Mouse (Mus musculus): ENCODE measurements around the gene Ankub1. TPM values are rescaled to one million over a fixed set of nuclear protein-coding genes. Genes with fewer than 3 reads are reported as not detected.
A peak's percentile ranks its signal among the peaks of the same experiment; 100 is the strongest.

The Ankub1 gene
- polyA plus RNA-seq, 2 experiments = not detected

DNA sequence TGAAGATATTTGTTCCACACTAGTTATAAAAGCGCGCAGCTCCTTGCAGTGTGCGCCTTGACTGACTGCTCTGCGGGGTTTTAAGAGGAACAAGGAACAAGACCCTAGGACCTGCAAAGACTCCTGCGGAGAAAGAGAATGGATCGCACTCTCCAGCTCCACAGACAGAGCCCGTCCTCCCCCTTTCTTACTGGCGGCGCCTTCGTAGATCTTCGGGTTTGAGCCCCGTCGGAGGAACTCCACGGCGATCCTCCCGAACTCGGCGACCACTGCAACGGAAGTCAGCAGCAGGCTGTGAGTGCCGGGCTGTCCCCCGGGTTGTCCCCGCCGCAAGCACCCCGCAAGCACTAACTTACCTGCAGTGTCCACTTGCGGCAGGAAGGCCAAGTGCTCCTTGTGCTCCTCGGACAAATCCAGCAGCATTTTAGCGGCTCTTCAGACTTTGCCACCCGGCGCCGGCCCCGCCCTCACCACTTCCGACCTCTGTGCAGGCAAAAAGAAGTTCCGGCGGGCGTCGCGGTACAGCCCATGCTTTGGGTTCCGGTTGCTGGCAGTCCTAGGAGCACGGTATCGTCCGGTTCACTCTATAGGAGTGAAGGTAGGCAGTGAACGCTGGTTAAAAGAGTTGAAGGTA is 41.3 kb downstream of the Ankub1 start, which contains the start of gene Commd2:
TSS of gene Commd2 (minus strand) at position 485 of the 634 bp plus-strand sequence.
- under 1% methylated on average over 42 of the region's 42 CpGs for WGBS
- H3K4me2 ChIP-seq (replicated peaks; ENCODE audit: low read depth, low read length, severe bottlenecking) = peak within 1 kb of the TSS; percentile 61
- peak within 1 kb of the TSS; percentile 68 for H3K4me3 ChIP-seq (replicated peaks; ENCODE audit: low read length)
- peak within 1 kb of the TSS; percentile 76 for H3K27ac ChIP-seq (replicated peaks; ENCODE audit: low read depth, low read length)
- peaks cover 5% of the 10 kb centered on the region; the same call in 1 of the 2 replicates for H3K4me1 ChIP-seq (ENCODE audit: control insufficient read depth, insufficient read depth, low read length)
- no peaks in the 10 kb centered on the region for H3K27me3 ChIP-seq (ENCODE audit: control insufficient read depth, insufficient read depth, low read length)
- DNase-seq (ENCODE audit: low spot score) = peak; percentile 88
- H3K9ac ChIP-seq (ENCODE audit: low read depth, low read length, severe bottlenecking) = peak within 1 kb of the TSS; percentile 78
- H3K9me3 ChIP-seq (ENCODE audit: control insufficient read depth, low read length) = no peaks in the 10 kb centered on the region
- TF ChIP-seq POLR2A (IDR thresholded peaks at IDR 0.05; ENCODE audit: borderline replicate concordance, extremely low read depth, insufficient read depth, insufficient read length) = peak; percentile 62; the same call in 1 of the 2 replicates
- ATAC-seq (ENCODE audit: low FRiP score, low read depth) = peak; percentile 96
- H3K36me3 ChIP-seq (ENCODE audit: control insufficient read depth, insufficient read depth, low read length) = peaks cover 12% of the 10 kb centered on the region; the same call in 1 of the 2 replicates

DNA sequence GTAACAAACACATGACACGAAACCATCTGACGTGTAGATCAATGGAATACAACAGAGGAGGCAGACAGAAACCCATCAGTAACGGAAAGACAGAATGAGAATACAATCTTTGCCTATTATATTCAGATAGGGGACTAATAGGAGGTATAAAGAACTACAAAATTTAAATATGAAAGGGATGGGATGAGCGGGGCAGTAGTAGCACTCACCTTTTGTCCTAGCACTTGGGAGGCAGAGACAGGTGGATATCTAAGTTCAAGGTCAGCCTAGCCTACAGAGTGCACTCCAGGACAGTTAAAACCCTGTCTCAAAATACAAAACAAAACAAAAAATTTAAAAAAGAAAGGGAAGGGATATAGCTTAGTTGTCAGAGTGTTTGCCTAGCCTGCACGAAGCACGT is 49.4 kb downstream of the Ankub1 start:
- no peak overlapping the region for H3K9ac ChIP-seq (ENCODE audit: low read depth, low read length, severe bottlenecking)
- DNase-seq (ENCODE audit: low spot score) (no peak), ATAC-seq (ENCODE audit: low FRiP score, low read depth) (no peak)
- H3K4me2 ChIP-seq (replicated peaks; ENCODE audit: low read depth, low read length, severe bottlenecking) = no peak overlapping the region
- H3K9me3 ChIP-seq (ENCODE audit: control insufficient read depth, low read length) = no peaks in the 10 kb centered on the region
- H3K27ac ChIP-seq (replicated peaks; ENCODE audit: low read depth, low read length) = no peak overlapping the region
- H3K4me1 ChIP-seq (ENCODE audit: control insufficient read depth, insufficient read depth, low read length) = no peaks in the 10 kb centered on the region
- no peaks in the 10 kb centered on the region for H3K27me3 ChIP-seq (ENCODE audit: control insufficient read depth, insufficient read depth, low read length)
- peaks cover 22% of the 10 kb centered on the region for H3K36me3 ChIP-seq (ENCODE audit: control insufficient read depth, insufficient read depth, low read length)
- no peak for TF ChIP-seq POLR2A (IDR thresholded peaks at IDR 0.05; ENCODE audit: borderline replicate concordance, extremely low read depth, insufficient read depth, insufficient read length)
- H3K4me3 ChIP-seq (replicated peaks; ENCODE audit: low read length) = no peak overlapping the region
- 95% methylated on average over 6 of the region's 6 CpGs for WGBS

DNA sequence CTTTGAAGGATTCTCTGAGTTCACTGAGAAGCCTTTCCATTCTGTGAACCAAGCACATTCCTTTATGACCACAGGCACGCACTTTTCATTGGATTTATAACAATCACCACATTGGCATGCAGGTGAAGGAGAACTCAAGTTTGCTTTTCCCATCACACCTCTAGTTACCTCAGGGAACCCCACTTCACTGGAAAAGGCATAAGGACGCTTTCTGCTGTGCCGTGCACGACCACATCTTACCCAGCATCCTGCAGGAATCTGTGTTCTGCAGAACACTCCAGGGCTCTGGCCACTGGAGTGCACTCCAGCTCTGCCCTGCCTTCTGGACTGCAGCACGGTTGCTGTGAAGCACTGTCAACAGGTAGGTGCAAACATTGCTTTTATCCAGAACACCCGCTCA is 55.0 kb downstream of the Ankub1 start:
- TF ChIP-seq POLR2A (IDR thresholded peaks at IDR 0.05; ENCODE audit: borderline replicate concordance, extremely low read depth, insufficient read depth, insufficient read length) = no peak
- no peak for ATAC-seq (ENCODE audit: low FRiP score, low read depth)
- no peak for DNase-seq (ENCODE audit: low spot score)

DNA sequence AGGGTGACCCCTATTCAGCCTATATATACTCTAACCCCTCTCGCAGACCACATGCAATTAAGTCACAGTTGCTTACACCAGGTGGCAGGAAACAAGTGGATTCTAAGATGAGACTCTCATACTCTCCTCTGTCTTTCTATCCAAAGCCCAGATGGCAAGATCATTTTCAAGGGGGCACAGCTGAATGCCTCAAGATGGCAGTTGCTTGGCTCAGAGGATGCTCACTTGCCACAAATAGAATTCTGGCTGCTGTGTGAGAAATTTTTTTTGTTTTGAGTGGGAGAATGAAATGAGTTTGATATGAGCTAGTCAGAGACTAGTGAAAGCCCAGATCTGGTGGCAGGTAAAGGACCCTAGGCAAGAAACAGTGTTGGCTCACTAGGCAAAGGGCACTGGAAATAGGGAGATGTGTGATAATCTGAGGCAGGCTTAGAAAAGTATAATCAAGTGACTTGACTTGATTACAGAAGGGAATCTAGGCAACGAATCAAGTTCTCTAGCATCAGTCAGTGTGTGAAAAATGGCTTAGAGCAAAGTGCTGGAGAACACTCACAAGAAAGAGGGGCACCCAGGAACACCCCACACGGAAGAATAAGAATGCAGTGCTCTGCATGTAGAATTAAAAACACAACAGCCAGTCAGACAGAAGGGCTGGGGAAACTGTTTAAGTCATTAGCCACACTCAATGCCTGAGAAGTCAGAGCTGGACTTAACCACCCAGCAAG is 57.7 kb downstream of the Ankub1 start:
- no peak for TF ChIP-seq POLR2A (IDR thresholded peaks at IDR 0.05; ENCODE audit: borderline replicate concordance, extremely low read depth, insufficient read depth, insufficient read length)
- Histone ChIP-seq H3K4me3 (replicated peaks; ENCODE audit: low read length) (no peak overlapping the region), H3K27me3 (ENCODE audit: control insufficient read depth, insufficient read depth, low read length) (no peaks in the 10 kb centered on the region), H3K4me1 (ENCODE audit: control insufficient read depth, insufficient read depth, low read length) (no peaks in the 10 kb centered on the region), H3K27ac (replicated peaks; ENCODE audit: low read depth, low read length) (no peak overlapping the region), H3K4me2 (replicated peaks; ENCODE audit: low read depth, low read length, severe bottlenecking) (no peak overlapping the region), H3K9me3 (ENCODE audit: control insufficient read depth, low read length) (no peaks in the 10 kb centered on the region), H3K9ac (ENCODE audit: low read depth, low read length, severe bottlenecking) (no peak overlapping the region), H3K36me3 (ENCODE audit: control insufficient read depth, insufficient read depth, low read length) (no peaks in the 10 kb centered on the region)
- DNase-seq (ENCODE audit: low spot score) (no peak), ATAC-seq (ENCODE audit: low FRiP score, low read depth) (no peak)
- WGBS = 78% methylated on average over 3 of the region's 3 CpGs

More for the DNA sequence above, 55.0 kb downstream of the Ankub1 start:
- WGBS = 57% methylated on average over 6 of the region's 6 CpGs
- no peak overlapping the region for H3K4me3 ChIP-seq (replicated peaks; ENCODE audit: low read length)
- H3K36me3 ChIP-seq (ENCODE audit: control insufficient read depth, insufficient read depth, low read length) = no peaks in the 10 kb centered on the region
- no peak overlapping the region for H3K27ac ChIP-seq (replicated peaks; ENCODE audit: low read depth, low read length)
- H3K27me3 ChIP-seq (ENCODE audit: control insufficient read depth, insufficient read depth, low read length) = no peaks in the 10 kb centered on the region
- no peaks in the 10 kb centered on the region for H3K4me1 ChIP-seq (ENCODE audit: control insufficient read depth, insufficient read depth, low read length)
- H3K9ac ChIP-seq (ENCODE audit: low read depth, low read length, severe bottlenecking) = no peak overlapping the region
- no peak overlapping the region for H3K4me2 ChIP-seq (replicated peaks; ENCODE audit: low read depth, low read length, severe bottlenecking)
- no peaks in the 10 kb centered on the region for H3K9me3 ChIP-seq (ENCODE audit: control insufficient read depth, low read length)

DNA sequence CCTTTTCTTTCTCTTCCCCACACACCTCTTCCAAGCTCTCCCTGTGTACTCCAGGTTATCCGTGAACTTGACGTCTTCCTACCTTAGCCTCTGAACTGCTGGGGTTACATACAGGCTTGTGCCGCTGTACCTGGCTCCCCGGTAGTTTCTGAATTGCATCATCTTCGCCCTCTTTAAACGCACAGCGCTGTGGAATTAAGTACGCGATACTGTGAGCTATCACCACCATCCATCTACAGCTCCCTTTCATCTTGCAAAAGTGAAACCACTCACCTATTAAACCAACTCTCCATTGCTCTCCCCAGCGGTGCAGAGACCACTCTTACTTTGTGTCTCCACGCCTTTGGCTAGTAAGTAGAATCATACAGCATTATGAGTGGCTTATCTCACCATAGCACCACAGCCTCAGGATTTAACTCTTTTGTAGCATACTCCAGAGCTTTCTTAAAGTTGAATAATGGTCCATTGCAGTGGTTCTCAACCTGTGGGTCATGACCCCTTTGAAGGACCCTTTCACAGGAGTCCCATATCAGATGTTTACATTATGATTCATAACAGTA is 65.6 kb downstream of the Ankub1 start:
- ATAC-seq (ENCODE audit: low FRiP score, low read depth) (no peak), DNase-seq (ENCODE audit: low spot score) (no peak)
- H3K4me1 ChIP-seq (ENCODE audit: control insufficient read depth, insufficient read depth, low read length) = no peaks in the 10 kb centered on the region
- H3K4me2 ChIP-seq (replicated peaks; ENCODE audit: low read depth, low read length, severe bottlenecking) = no peak overlapping the region
- TF ChIP-seq POLR2A (IDR thresholded peaks at IDR 0.05; ENCODE audit: borderline replicate concordance, extremely low read depth, insufficient read depth, insufficient read length) = no peak
- H3K27me3 ChIP-seq (ENCODE audit: control insufficient read depth, insufficient read depth, low read length) = no peaks in the 10 kb centered on the region
- no peak overlapping the region for H3K4me3 ChIP-seq (replicated peaks; ENCODE audit: low read length)
- H3K9ac ChIP-seq (ENCODE audit: low read depth, low read length, severe bottlenecking) = no peak overlapping the region
- WGBS = 77% methylated on average over 11 of the region's 11 CpGs
- H3K27ac ChIP-seq (replicated peaks; ENCODE audit: low read depth, low read length) = no peak overlapping the region
- H3K36me3 ChIP-seq (ENCODE audit: control insufficient read depth, insufficient read depth, low read length) = no peaks in the 10 kb centered on the region
- no peaks in the 10 kb centered on the region for H3K9me3 ChIP-seq (ENCODE audit: control insufficient read depth, low read length)

All from limb, embryonic 14.5 days (tissue).